Mouse (Mus musculus) erythroblast, embryonic 14.5 days (primary cell): ENCODE measurements around the gene Ncoa5.

ENCODE experiments used
- GATA1 ChIP-seq: IDR thresholded peaks from 2 replicates; pipeline ENCODE4 v1.6.1; 2012; ENCODE audit warnings: low read length, inconsistent platforms, mixed read lengths
- TAL1 ChIP-seq: IDR thresholded peaks from 3 replicates; pipeline ENCODE4 v1.6.1; 2012; ENCODE audit warnings: low read length, inconsistent platforms, mixed read lengths

- TF ChIP-seq GATA1, result no peak
- no peak for TF ChIP-seq TAL1
Measured at GRCm38 (mm10) chr2:164953224-164953623, 81.4 kb downstream of the Ncoa5 start.
